Mouse (Mus musculus) CH12.LX (cell line): ENCODE data around the gene 6030468B19Rik.

ENCODE experiments used
- CTCF ChIP-seq, 2 experiments: IDR thresholded peaks in 1 of 2; conservative IDR thresholded peaks in 1 of 2; 2 replicates each; pipeline ENCODE4 v1.5.1; 2011 to 2012; ENCODE audit warnings: low read depth in 2 of 2, low read length in 2 of 2, improper control_type of control experiment in 1 of 2, inconsistent platforms in 1 of 2, mild to moderate bottlenecking in 1 of 2, moderate library complexity in 1 of 2
- EP300 ChIP-seq: IDR thresholded peaks from 2 replicates; pipeline ENCODE4 v1.6.1; 2011; ENCODE audit warnings: low read length, improper control_type of control experiment
- GABPA ChIP-seq: IDR thresholded peaks from 2 replicates; pipeline ENCODE4 v1.6.1; 2012; ENCODE audit warnings: low read depth, low read length, improper control_type of control experiment, inconsistent platforms; ENCODE audit not compliant: insufficient replicate concordance
- HCFC1 ChIP-seq: IDR thresholded peaks from 2 replicates; pipeline ENCODE4 v1.6.1; 2012; ENCODE audit warnings: low read depth, mild to moderate bottlenecking, inconsistent platforms, low read length, improper control_type of control experiment
- MAX ChIP-seq: IDR thresholded peaks from 2 replicates; pipeline ENCODE4 v1.6.1; 2011; ENCODE audit warnings: low read length, improper control_type of control experiment
- MYC ChIP-seq: IDR thresholded peaks from 2 replicates; pipeline ENCODE4 v1.6.1; 2011; ENCODE audit warnings: low read depth, mild to moderate bottlenecking, improper control_type of control experiment, low read length
- NELFE ChIP-seq: IDR thresholded peaks from 2 replicates; pipeline ENCODE4 v1.6.1; 2011; ENCODE audit warnings: low read depth, low read length, improper control_type of control experiment
- RAD21 ChIP-seq: IDR thresholded peaks from 2 replicates; pipeline ENCODE4 v1.6.1; 2011; ENCODE audit warnings: low read depth, mild to moderate bottlenecking, low read length, improper control_type of control experiment, moderate library complexity
- SMC3 ChIP-seq: IDR thresholded peaks from 2 replicates; pipeline ENCODE4 v1.6.1; 2011; ENCODE audit warnings: low read depth, low read length, improper control_type of control experiment
- ZMIZ1 ChIP-seq: IDR thresholded peaks from 2 replicates; pipeline ENCODE4 v1.6.1; 2012; ENCODE audit warnings: low read depth, mild to moderate bottlenecking, inconsistent platforms, low read length, improper control_type of control experiment

- no peak for TF ChIP-seq HCFC1
- TF ChIP-seq MYC = no peak
- TF ChIP-seq EP300 = no peak
- no peak for TF ChIP-seq CTCF (conservative IDR thresholded peaks at IDR 0.05 in 1 of 2, IDR thresholded peaks at IDR 0.05 in 1 of 2; ENCODE audit: low read depth in 2 of 2, low read length in 2 of 2)
- TF ChIP-seq SMC3 = no peak
- no peak for TF ChIP-seq NELFE
- no peak for TF ChIP-seq MAX
- no peak for TF ChIP-seq RAD21
- TF ChIP-seq ZMIZ1 = no peak
- no peak for TF ChIP-seq GABPA
Measured at GRCm38 (mm10) chr11:117766275-117766674, 31.2 kb upstream of the 6030468B19Rik start.
